Mouse (Mus musculus): ENCODE results near the gene Tbl3.

DNA sequence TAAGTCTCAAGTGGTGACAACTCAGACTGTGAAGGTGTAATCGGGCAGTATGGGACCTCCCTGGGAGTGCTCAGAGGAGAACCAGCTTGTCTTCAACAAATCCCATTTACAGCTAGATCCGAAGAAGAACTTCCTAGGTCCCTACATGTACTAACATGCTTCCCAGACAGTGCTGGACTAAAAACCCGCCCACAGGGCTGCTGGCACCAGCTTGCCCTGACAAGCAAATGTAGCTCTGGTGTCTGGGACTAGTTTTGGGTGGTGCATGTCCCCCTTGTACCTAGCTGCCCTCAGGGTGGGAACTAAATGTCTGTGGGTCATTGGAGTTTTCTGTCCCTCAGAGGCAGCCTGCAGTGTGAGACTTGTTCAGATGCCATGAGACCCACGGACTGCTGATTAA, 44.1 kb upstream of the Tbl3 start:
- TF ChIP-seq CTCF (IDR thresholded peaks at IDR 0.05; ENCODE audit: borderline replicate concordance, insufficient read depth, low read depth, low read length) (no peak), POLR2A (IDR thresholded peaks at IDR 0.05; ENCODE audit: borderline replicate concordance, insufficient read depth, low read length) (no peak)

All from cerebellum, adult 2 months (tissue).